Mouse (Mus musculus) colon, adult 2 months (tissue): ENCODE data around the gene Sspn. TPM values are rescaled to one million over a fixed set of nuclear protein-coding genes. Genes with fewer than 3 reads are reported as not detected.

Source experiments
- polyA plus RNA-seq: library from polyadenylated mRNA; depleted of rRNA; stranded (reverse); fragments of >200 nt; gene quantifications from 2 replicates; pipeline ENCODE4 v1.2.3, GENCODE M21; 2012; rRNA removed

Gene Sspn
- polyA plus RNA-seq: 3.8 and 4.1 TPM in 2 replicates

DNA sequence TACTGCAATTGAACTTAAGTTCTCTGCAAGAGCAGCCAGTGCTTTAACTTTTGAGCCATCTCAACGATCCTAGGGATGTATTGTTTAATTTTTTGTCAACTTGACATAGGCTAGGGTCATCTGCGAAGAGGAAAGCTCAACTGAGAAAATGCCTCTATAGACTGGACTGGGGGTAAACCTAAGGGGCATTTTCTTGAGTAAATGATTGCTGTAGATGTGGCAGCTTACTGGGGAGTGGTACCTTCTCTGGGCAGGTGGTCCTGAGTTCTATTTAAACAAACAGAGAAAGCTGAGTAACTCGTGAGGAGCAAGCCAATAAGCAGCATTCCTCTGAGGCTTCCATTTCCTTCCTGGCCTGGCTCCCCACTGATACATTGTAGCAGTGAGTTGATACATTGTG is at the start of gene Sspn:
TSS of gene Sspn (plus strand) at position 301 of the 400 bp plus-strand sequence.

Other genes with a start within 250 kb of the Sspn start
- 5.0 and 5.6 TPM in 2 replicates for gene Rassf8, start 184.9 kb upstream of the Sspn start, polyA plus RNA-seq
- gene Bhlhe41, start 66.1 kb upstream of the Sspn start, polyA plus RNA-seq: 3.5 TPM in 2 replicates